Mouse (Mus musculus): ENCODE results near the gene Mapk8ip1.

Gene Mapk8ip1

DNA sequence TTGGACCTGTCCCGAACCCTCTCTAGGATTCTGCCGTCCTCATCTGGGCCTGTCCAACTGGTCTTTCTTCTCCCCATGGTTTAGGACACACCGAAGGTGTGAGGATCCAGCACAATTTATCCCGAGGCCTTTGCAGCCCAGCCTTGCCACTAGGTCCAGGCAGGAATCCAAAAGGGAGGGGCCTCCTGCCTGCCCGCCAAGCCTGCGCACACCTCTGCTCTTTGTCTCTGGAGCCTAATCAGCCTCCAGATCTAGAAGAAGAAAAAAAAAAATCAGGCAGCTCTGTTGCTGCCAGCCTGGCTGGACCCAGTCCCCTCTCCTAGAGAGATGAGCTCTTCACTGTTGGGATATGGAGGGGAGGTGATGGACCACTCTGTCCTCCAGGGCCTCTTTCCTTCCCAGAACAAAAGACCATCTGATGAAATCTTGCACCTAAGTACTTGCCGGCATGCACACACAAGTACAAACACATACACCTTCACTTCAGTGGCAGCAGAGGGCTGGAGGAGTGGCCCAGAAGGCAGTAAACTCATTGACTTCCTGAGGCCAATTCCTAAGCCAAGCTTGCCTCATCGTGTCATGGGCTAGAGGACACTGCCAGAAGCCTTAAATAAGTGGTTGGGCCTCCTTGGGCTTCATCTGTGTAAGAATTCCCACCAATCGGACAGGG lies 28.2 kb downstream of the Mapk8ip1 start:
- CTCF ChIA-PET: no interaction called here

GRCm38 (mm10) chr2:92371971-92372690 lies 28.9 kb downstream of the Mapk8ip1 start:
- CTCF ChIA-PET: no interaction called here

GRCm38 (mm10) chr2:92370821-92371805 lies 29.9 kb downstream of the Mapk8ip1 start:
- CTCF ChIA-PET: no interaction called here

DNA sequence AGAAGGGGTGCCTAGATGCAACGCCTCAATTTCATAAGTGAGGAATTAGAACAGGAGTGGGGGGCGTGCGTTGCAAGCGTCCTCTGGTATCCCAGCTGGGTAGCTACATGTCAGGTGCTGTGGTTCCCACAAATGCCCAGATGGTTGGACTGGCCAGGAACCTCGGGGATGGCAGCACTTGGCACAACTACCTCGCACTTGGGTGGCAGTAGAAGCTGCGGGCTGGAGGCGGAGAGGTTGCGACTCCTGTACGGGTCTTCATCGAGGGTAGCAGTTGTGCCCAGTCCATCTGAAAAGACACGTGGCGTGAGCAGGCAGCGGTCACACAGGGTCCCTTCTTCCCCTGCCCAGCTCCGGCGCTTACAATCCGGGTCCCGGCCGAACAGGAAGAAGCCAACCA lies 30.7 kb downstream of the Mapk8ip1 start:
- CTCF ChIA-PET: no interaction called here

GRCm38 (mm10) chr2:92367383-92368029 lies 33.6 kb downstream of the Mapk8ip1 start:
- CTCF ChIA-PET: no interaction called here

GRCm38 (mm10) chr2:92365568-92365967 lies 35.5 kb downstream of the Mapk8ip1 start:
- CTCF ChIA-PET: no interaction called here

- CTCF ChIA-PET: no interaction called here
Observed at GRCm38 (mm10) chr2:92364086-92364485, 37.0 kb downstream of the Mapk8ip1 start.

DNA sequence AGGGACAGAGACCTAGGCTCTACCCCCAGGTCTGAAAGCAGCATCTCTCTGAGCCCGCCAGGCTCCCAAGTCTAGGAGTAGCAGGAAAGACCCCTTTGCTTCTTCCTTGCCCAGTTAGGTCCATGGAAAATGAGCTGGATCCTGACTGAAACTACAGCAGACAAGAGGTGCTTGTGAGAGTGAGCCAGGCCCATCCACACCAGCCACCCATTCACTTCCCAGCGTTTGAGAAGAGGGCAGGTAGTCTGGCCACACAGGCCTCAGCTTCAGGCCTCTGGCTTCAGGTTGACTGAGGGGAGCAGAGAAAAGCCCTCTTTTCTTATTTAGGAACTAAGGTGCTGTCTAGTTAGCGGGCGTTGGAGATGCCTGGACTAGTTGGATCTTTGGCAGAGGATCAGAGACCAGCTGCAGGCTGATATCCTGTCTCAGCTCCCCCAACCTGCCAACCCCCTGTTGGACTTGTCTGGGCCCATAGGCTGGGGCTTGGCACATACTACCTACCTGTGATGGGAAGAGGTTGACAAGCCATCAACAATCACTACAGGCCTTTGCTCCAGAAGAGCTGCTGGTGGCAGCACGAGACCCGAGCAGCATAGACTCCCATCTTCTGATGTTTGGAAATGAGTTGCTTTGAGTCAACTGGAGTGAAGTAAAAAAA lies 38.4 kb downstream of the Mapk8ip1 start:
- CTCF ChIA-PET: no interaction called here

GRCm38 (mm10) chr2:92361795-92362194 lies 39.3 kb downstream of the Mapk8ip1 start:
- CTCF ChIA-PET: no interaction called here

- CTCF ChIA-PET: no interaction called here
Observed at GRCm38 (mm10) chr2:92360893-92361292, 40.2 kb downstream of the Mapk8ip1 start.

DNA sequence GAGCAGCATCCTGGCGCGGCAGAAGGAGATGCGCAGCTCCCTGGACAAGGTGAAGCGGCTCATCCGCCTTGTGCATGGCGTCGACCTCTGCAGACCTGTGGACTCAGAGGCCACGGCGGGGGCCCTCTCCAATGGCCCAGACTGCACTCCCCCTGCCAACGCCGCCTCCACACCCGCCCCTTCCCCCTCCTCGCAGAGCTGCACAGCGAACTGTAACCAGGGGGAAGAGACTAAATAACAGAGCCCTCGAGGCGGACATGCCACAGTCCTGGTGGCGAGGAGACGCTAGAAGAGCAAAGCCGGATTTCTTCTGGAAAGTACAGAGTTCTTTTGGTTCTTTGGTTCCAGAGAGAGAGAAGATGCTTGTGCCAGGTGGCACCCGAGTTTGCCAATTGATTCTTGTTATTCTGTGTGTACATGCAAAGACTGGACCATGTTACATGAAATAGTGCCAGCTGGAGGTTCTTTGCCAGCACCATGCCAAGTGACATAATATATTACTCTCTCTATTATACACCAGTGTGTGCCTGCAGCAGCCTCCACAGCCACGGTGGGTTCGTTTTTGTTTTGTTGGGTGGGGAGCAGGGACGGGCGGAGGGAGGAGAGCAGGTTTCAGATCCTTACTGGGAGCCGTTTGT lies 40.8 kb downstream of the Mapk8ip1 start:
- CTCF ChIA-PET: no interaction called here

DNA sequence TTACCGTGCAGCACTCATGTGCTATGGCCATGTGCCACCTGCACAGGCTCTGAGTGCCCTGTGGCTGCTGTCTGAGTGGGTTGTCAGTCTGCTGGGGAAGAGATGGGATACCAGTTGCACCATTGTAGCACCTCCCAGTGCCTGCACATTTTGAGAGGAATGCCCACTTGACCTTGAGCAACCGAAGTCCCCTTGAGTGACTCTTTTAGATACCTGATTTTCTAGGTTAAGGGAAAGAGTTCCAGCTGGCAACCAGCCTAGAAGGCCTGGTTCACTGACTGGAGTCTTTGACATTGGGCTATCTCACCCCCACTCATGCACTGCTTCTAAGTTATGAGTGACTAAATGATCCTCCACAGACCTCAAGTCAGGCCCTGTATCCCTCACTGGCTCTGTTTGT lies 41.8 kb downstream of the Mapk8ip1 start:
- CTCF ChIA-PET: no interaction called here

GRCm38 (mm10) chr2:92354224-92354623 lies 46.8 kb downstream of the Mapk8ip1 start:
- CTCF ChIA-PET: no interaction called here

- CTCF ChIA-PET: no interaction called here
Observed at GRCm38 (mm10) chr2:92353402-92353801, 47.7 kb downstream of the Mapk8ip1 start.

GRCm38 (mm10) chr2:92350686-92351085 lies 50.4 kb downstream of the Mapk8ip1 start:
- CTCF ChIA-PET: no interaction called here

DNA sequence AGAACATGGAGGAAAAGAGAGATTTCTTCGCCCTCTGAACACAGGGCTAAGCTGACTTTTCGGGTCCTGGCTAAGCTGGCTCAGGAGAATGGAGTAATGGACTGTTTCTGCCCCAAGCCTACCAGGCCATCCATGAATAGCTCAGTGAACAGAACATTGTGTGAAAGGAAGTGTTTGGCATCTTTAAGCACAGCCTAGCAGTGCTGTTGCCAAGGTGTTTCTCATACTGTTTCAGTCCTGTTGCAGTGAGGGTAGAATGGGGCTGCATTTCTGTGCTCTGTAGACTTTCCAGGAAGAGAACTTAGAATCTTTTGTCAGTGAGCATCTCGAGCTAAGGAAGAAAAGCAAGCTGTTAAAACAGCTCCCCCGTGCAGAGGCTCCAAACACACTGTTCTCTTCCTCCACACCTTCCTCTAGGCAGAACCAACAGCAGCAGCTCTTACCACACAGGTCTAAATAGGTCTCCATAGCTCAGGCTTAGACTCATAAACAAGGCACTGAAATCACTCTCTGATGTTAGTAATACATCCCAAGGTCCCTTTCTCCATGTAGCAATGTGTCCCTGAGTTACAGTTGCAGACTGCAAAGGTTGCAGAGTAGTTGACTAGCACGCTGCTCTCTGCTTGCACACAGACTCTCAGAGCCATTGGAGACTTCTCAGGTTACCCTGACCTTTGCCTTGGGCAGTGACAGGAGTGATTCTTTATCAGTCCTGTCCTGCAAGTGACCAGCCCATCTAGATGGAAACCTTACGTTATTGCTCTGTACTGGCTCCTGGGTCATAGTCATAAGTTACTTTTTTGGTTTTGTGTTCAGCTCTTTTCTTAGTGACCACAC lies 51.3 kb downstream of the Mapk8ip1 start:
- CTCF ChIA-PET: no interaction called here

DNA sequence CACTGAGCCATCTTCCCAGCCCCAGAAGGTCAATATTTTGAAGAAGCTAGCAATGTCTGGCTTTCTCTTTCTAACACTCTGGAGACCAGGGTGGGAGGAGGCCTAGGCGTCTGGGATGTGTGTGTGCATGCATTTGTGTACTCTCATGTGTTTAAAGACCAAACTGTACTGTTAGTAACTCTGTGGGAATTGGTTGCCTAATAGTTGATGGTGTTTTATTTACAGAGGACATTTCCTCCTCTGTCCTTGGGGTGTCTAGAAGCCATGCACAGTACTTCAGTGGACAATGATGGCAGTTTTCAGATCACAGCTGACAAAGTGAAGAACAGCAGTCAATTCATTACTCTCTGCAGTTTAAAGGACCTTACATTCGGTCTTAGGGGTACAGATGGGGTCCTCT lies 53.9 kb downstream of the Mapk8ip1 start:
- CTCF ChIA-PET: interaction anchor here (0.5 kb wide), 2 partner anchors 52 to 1345 kb away, joined by 10 to 19 read pairs; no protein-coding TSS in a partner anchor

DNA sequence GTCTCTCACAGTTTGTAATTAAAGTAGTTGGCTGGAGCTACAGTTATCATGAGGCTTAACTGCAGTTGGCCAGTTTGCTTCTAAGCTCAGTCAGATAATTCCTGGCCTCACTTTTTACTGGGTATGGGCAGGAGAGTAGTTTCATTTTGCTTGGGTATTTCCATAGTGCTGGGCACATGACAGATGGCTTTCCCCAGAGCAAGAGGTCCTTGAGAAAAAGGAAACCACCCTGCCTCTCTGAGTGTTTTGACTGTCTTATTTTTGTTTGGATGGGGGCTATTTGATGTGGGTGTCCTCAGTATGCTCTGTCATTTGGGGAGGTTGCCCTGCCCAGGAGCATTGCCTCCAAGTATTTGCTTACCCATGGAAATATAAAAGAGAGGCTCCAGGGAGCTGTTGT lies 58.6 kb downstream of the Mapk8ip1 start:
- CTCF ChIA-PET: no interaction called here

Measured in spleen, embryonic (tissue).